Mouse (Mus musculus) frontal cortex, postnatal 36 days (tissue): ENCODE measurements around the gene Esrra.
"Not testable (repeated sequence)": the region's sequence is repeated elsewhere in the genome, so short reads cannot be mapped to it uniquely, and the experiment has no call there.

Source experiments
- DNase-seq, 2 experiments: peaks; one replicate each; pipeline ENCODE4 v3.0.0; 2022; ENCODE audit warnings: low spot score in 2 of 2

Esrra gene

DNA sequence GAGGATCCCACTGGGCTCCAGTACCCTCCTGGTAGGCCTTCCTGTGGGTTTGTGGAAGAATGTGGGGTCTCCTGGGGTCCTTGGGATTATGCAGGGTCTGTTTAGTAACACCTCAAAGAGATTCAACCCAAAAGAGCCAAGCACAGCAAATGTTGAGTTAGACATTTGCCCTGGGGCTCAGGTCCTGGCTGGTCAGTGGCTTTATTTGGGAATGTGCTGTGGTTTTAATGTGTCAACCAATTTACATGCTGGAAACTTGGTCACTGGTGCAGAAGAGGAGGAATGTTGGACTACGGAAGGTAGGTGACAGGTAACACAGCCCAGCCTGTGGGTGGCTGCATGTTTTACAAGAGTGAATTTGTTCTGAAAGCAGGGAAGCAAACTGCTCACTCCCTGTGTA, 18.6 kb downstream of the Esrra start:
- DNase-seq, result no peak

- DNase-seq, result no peak
Measured at GRCm38 (mm10) chr19:6899641-6900040, 22.0 kb downstream of the Esrra start.

GRCm38 (mm10) chr19:6895608-6896305, 25.9 kb downstream of the Esrra start:
- not testable (repeated sequence) for DNase-seq

DNA sequence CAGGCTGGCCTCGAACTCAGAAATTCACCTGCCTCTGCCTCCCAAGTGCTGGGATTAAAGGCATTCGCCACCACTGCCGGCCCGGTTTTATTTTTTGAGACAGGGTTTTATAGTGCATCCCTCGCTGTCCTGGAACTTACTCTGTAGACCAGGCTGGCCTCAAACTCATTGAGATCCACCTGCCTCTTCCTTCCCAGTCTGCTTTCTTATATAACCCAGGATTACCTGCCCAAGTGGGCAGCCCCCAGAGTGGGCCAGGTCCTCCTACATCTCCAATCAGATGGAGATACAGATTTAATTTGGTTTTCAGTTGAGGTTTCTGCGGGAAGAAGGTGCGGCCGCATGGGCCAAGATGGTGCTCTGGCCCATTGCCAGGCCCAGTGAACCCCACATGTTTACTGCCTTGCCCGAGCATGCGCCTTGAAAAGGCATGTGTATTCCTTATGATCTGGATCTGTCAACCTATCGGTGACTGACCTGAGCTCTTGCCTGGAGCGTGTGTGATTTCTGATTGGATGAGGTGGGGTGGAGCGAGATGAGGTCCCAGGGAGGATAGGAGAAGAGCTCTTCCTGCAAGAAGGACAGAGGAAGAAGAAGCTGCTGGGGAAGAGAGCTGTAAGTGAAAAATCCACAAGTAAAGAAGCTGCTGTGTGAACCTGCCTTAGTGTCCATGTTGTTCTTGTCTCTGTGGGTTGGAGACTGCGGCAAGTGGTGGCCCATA, 27.7 kb downstream of the Esrra start:
- no peak for DNase-seq

DNA sequence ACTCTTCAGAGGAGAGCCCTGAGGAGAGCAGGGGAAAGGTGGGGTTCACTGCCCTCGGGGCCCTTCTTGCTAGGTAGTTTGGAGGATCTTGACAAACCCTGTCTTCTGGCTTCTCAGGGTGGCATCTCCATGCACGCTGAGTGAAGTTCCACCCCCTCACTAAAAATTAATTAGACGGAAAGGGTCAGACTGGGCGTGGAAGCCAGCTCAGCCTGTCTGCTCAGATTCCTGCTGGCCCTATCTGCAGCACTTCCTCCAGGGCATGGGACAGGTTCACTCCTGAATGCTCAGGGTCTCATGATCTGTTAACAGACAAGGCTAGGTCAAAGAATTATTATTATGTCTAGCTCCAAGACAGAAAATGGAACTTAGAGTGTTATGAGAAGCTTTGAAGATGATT, 29.1 kb downstream of the Esrra start:
- no peak for DNase-seq

DNA sequence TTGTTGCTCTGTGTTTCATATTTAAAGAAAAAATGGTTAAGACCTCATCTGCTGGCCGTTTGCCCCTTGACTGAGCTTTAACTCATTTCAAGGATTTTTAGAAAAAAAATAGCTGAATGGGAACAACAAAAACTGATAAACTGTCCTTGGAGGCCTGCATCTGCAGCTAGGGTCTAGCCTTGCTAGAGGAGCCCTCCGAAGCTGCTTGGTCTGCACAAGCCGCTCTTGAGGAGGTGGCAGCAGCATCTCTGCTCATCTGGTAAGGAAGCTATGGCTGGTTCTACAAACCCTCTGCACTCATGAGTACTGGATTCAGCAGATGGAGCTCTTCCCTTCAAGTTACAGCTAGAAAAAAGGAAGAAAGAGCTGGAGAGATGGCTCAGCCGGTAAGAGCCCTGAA, 43.6 kb downstream of the Esrra start:
- DNase-seq, result no peak

DNA sequence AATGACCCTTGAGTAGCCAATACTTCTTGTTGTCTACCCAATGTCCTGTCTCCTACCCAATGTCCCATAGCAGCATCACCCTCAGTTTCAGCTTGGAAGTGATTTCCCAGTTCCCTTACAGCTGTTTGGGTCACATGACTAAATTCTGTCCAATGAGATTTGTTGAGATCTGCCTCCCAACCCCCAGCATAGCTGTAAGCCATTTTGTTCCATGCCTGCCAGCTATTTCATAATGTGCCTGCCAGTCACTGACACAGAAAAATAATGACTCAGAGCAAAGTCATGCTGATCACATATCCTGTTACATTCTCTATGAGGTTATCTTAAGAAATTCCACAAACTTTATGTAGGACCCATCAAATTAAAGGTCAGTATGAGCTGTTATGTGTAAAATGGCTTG, 44.8 kb downstream of the Esrra start:
- DNase-seq, result no peak

DNA sequence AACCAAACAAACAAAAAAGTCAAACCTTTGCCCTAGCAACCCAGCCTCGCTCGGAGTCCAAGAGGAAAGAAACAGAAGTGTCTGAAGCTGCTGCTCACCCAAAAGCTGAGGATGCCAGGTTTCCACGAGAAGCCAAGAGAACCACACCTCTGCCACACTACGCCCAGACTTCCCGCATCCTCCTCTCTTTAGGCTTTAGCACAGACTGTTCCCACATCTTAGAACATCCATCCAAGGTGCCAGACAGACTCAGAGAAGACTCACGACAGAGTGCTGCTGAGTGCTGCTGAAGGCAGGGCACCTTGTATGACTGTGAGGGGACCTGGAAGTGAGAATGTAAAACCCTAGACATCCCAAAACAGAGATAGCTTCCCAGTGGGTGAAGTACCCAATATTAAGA, 45.8 kb downstream of the Esrra start:
- peak in 1 of 2 experiments; percentile 13 for DNase-seq

DNA sequence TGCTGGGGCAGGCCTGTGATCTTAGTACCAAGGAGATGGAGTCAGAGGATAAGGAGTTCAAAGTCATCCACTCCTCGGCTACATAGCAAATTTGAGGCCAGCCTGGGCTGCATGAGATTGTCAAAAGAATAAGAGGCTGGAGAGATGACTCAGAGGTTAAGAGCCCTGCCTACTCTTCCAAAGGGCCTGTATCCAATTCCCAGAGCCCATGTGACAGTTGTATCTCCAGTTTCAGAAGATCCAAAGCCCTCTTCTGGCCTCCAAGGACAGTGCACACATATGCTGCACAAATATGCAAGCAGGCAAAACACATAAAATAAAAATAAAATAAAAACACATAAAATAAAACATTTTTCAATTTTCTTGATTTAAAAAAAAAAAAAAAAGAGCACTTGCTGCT, 47.4 kb downstream of the Esrra start:
- no peak for DNase-seq

- no peak for DNase-seq
Measured at GRCm38 (mm10) chr19:6872701-6873100, 48.9 kb downstream of the Esrra start.

- no peak for DNase-seq
Measured at GRCm38 (mm10) chr19:6871574-6872271, 49.9 kb downstream of the Esrra start.

DNA sequence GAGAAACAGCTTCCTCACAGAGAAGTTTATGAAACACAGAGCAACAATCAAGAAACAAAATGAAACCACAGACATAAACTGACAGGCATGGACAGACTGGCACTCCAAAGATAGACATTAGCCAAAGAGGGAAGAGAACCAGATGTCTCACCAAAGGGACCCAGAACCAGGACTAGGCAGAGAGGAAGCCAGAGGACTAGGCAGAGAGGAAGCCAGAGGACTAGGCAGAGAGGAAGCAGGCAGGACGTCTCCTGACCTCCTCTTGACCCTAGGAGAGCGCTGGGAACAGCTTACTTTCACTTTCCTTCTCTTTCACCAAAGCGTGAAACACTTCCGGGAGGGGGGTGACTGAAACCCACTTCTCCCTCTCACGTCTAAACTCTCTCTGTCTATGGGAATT, 52.3 kb downstream of the Esrra start:
- DNase-seq, result no peak

DNA sequence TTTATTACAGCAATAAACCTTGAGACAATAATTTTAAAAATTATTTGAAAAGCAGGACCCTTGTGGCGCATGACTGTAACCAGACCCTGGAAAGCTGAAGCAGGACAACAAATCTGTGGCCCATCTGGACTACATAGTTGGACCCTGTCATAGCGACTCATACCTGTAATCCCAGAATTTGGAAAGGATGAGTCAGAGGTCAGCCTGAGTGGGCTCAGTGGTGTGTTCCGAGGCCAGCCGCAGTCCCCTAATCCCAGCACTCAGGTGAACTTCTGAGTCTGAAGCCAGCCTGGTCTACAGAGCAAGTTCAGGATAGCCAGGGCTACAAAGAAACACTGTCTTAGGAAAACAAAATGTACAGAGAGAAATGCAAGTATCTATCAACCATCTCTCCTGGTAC, 60.2 kb downstream of the Esrra start:
- DNase-seq, result no peak
